Mouse (Mus musculus): ENCODE measurements around the gene Flnb.

DNA sequence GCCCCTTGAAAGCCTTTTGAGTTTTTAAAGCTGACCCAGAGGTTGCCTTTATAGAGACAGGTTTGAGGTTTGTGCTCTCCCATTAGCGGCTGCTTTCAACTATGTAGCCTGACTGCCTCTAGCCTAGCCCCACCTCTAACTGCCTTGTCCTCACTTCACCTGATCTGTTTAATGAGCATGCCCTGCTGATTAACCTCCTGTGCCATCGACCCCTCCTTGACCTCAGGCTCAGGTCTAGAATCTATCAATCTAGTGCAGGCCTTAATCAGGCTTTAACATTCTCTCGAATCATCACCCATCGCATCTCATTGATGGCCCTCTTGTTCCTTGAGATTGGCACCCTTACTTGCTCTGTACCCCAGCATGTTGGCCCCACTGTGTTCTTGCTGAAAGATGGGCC is 96.7 kb downstream of the Flnb start:
- no peak for TF ChIP-seq CTCF (IDR thresholded peaks at IDR 0.05; ENCODE audit: borderline replicate concordance, extremely low read depth, insufficient read depth, insufficient read length)
- TF ChIP-seq POLR2A (IDR thresholded peaks at IDR 0.05; ENCODE audit: borderline replicate concordance, extremely low read depth, insufficient read depth, insufficient read length, poor library complexity, severe bottlenecking), result no peak
